Mouse (Mus musculus): ENCODE data around the gene Tns1.
A peak's percentile ranks its signal among the peaks of the same experiment; 100 is the strongest.

GRCm38 (mm10) chr1:73986268-73987045 is 137.8 kb downstream of the Tns1 start:
- TF ChIP-seq UBTF (IDR thresholded peaks at IDR 0.05; ENCODE audit: borderline replicate concordance, insufficient read depth, low read depth, low read length) (no peak), POLR2A (IDR thresholded peaks at IDR 0.05; ENCODE audit: control insufficient read depth in 1 of 2, insufficient read depth in 1 of 2, low read depth in 1 of 2, low read length in 2 of 2, poor library complexity in 1 of 2) (no peak), TAL1 (IDR thresholded peaks at IDR 0.05; ENCODE audit: low read length) (no peak), CTCF (IDR thresholded peaks at IDR 0.05 in 2 of 3, conservative IDR thresholded peaks at IDR 0.05 in 1 of 3; ENCODE audit: control insufficient read depth in 1 of 3, insufficient read depth in 1 of 3, low read depth in 2 of 3, low read length in 3 of 3, poor library complexity in 1 of 3, severe bottlenecking in 1 of 3) (peak; percentile 15 to 42 (median 37); a peak in 4 of 6 replicates), SIN3A (IDR thresholded peaks at IDR 0.05; ENCODE audit: low read length) (no peak), TBP (IDR thresholded peaks at IDR 0.05; ENCODE audit: low read depth, low read length) (no peak), MAFK (IDR thresholded peaks at IDR 0.05; ENCODE audit: borderline replicate concordance, low read depth, low read length) (no peak)
